Mouse (Mus musculus): Measurements from ENCODE around the gene Khsrp. TPM values are rescaled to one million over a fixed set of nuclear protein-coding genes. Genes with fewer than 3 reads are reported as not detected.

Khsrp gene
- polyA plus RNA-seq, 1 experiment from 2014 or later, result 44.9 TPM

- Histone ChIP-seq H3K27ac (ENCODE audit: low read depth, low read length) (peak within 1 kb of the TSS; percentile 25; the same call in 1 of the 2 replicates), H3K36me3 (ENCODE audit: control insufficient read depth, insufficient read depth, low read length) (peaks cover 11% of the 10 kb centered on the region), H3K4me1 (ENCODE audit: control insufficient read depth, insufficient read depth, low read length) (peaks cover 4% of the 10 kb centered on the region), H3K4me3 (ENCODE audit: low read depth, low read length) (peak within 1 kb of the TSS; percentile 81), H3K27me3 (ENCODE audit: control insufficient read depth, insufficient read depth, low read length) (no peaks in the 10 kb centered on the region), H3K9me3 (ENCODE audit: control insufficient read depth, low read length) (no peaks in the 10 kb centered on the region), H3K9ac (ENCODE audit: low read length) (peak within 1 kb of the TSS; percentile 66), H3K4me2 (peak within 1 kb of the TSS; percentile 57)
- ATAC-seq (ENCODE audit: low FRiP score), result peak; percentile 99
- peak; percentile 98 for DNase-seq (ENCODE audit: low spot score, missing footprints)
- WGBS, result under 1% methylated on average over 38 of the region's 38 CpGs
These were observed 34.2 kb downstream of the Khsrp start, which contains the start of gene Alkbh7 for GRCm38 (mm10) chr17:56997029-56997667. TSS of gene Alkbh7 (plus strand) at chr17:56997339.

- no peak overlapping the region for H3K27ac ChIP-seq (ENCODE audit: low read depth, low read length)
- WGBS, result 82% methylated on average over 2 of the region's 2 CpGs
- H3K9me3 ChIP-seq (ENCODE audit: control insufficient read depth, low read length), result no peaks in the 10 kb centered on the region
- peaks cover 4% of the 10 kb centered on the region for H3K4me1 ChIP-seq (ENCODE audit: control insufficient read depth, insufficient read depth, low read length)
- H3K9ac ChIP-seq (ENCODE audit: low read length), result no peak overlapping the region
- no peak for DNase-seq (ENCODE audit: low spot score, missing footprints)
- H3K36me3 ChIP-seq (ENCODE audit: control insufficient read depth, insufficient read depth, low read length), result peaks cover 11% of the 10 kb centered on the region
- no peaks in the 10 kb centered on the region for H3K27me3 ChIP-seq (ENCODE audit: control insufficient read depth, insufficient read depth, low read length)
- H3K4me3 ChIP-seq (ENCODE audit: low read depth, low read length), result no peak overlapping the region
- H3K4me2 ChIP-seq, result no peak overlapping the region
- ATAC-seq (ENCODE audit: low FRiP score), result peak; percentile 1; the same call in 1 of the 2 replicates
These were observed 34.8 kb downstream of the Khsrp start for GRCm38 (mm10) chr17:56996506-56996905.

- H3K9ac ChIP-seq (ENCODE audit: low read length), result no peak overlapping the region
- ATAC-seq (ENCODE audit: low FRiP score) (no peak), DNase-seq (ENCODE audit: low spot score, missing footprints) (no peak)
- peaks cover 9% of the 10 kb centered on the region for H3K4me1 ChIP-seq (ENCODE audit: control insufficient read depth, insufficient read depth, low read length)
- H3K4me2 ChIP-seq, result no peak overlapping the region
- H3K9me3 ChIP-seq (ENCODE audit: control insufficient read depth, low read length), result no peaks in the 10 kb centered on the region
- no peak overlapping the region for H3K4me3 ChIP-seq (ENCODE audit: low read depth, low read length)
- H3K36me3 ChIP-seq (ENCODE audit: control insufficient read depth, insufficient read depth, low read length), result peaks cover 11% of the 10 kb centered on the region
- 94% methylated on average over 8 of the region's 8 CpGs for WGBS
- no peaks in the 10 kb centered on the region for H3K27me3 ChIP-seq (ENCODE audit: control insufficient read depth, insufficient read depth, low read length)
- no peak overlapping the region for H3K27ac ChIP-seq (ENCODE audit: low read depth, low read length)
These were observed 36.3 kb downstream of the Khsrp start for GRCm38 (mm10) chr17:56995046-56995445.

GRCm38 (mm10) chr17:56990966-56991365, 40.4 kb downstream of the Khsrp start:
- H3K9me3 ChIP-seq (ENCODE audit: control insufficient read depth, low read length), result no peaks in the 10 kb centered on the region
- H3K36me3 ChIP-seq (ENCODE audit: control insufficient read depth, insufficient read depth, low read length), result peaks cover 11% of the 10 kb centered on the region
- DNase-seq (ENCODE audit: low spot score, missing footprints) (peak; percentile 85), ATAC-seq (ENCODE audit: low FRiP score) (no peak)
- peak overlapping the region; percentile 76 for H3K9ac ChIP-seq (ENCODE audit: low read length)
- peak overlapping the region; percentile 78 for H3K4me2 ChIP-seq
- H3K4me3 ChIP-seq (ENCODE audit: low read depth, low read length), result peak overlapping the region; percentile 81
- no peak overlapping the region for H3K27ac ChIP-seq (ENCODE audit: low read depth, low read length)
- peaks cover 6% of the 10 kb centered on the region for H3K4me1 ChIP-seq (ENCODE audit: control insufficient read depth, insufficient read depth, low read length)
- WGBS, result 64% methylated on average over 2 of the region's 2 CpGs
- H3K27me3 ChIP-seq (ENCODE audit: control insufficient read depth, insufficient read depth, low read length), result no peaks in the 10 kb centered on the region

- Histone ChIP-seq H3K27me3 (ENCODE audit: control insufficient read depth, insufficient read depth, low read length) (no peaks in the 10 kb centered on the region), H3K9ac (ENCODE audit: low read length) (peak within 1 kb of the TSS; percentile 76), H3K4me1 (ENCODE audit: control insufficient read depth, insufficient read depth, low read length) (peaks cover 6% of the 10 kb centered on the region), H3K9me3 (ENCODE audit: control insufficient read depth, low read length) (no peaks in the 10 kb centered on the region), H3K27ac (ENCODE audit: low read depth, low read length) (peak within 1 kb of the TSS; percentile 57), H3K4me2 (peak within 1 kb of the TSS; percentile 78), H3K36me3 (ENCODE audit: control insufficient read depth, insufficient read depth, low read length) (peaks cover 8% of the 10 kb centered on the region), H3K4me3 (ENCODE audit: low read depth, low read length) (peak within 1 kb of the TSS; percentile 81)
- WGBS, result under 1% methylated on average over 52 of the region's 52 CpGs
- ATAC-seq (ENCODE audit: low FRiP score) (peak; percentile 97), DNase-seq (ENCODE audit: low spot score, missing footprints) (peak; percentile 99)
These were observed 41.1 kb downstream of the Khsrp start, which contains the start of gene Clpp for GRCm38 (mm10) chr17:56990115-56990746. TSS of gene Clpp (plus strand) at chr17:56990305.

GRCm38 (mm10) chr17:56989467-56990114, 41.7 kb downstream of the Khsrp start:
- peak; percentile 96 for ATAC-seq (ENCODE audit: low FRiP score)
- Histone ChIP-seq H3K9me3 (ENCODE audit: control insufficient read depth, low read length) (no peaks in the 10 kb centered on the region), H3K4me3 (ENCODE audit: low read depth, low read length) (peak overlapping the region; percentile 81), H3K9ac (ENCODE audit: low read length) (peak overlapping the region; percentile 76), H3K4me1 (ENCODE audit: control insufficient read depth, insufficient read depth, low read length) (peaks cover 6% of the 10 kb centered on the region), H3K4me2 (peak overlapping the region; percentile 78), H3K27ac (ENCODE audit: low read depth, low read length) (peak overlapping the region; percentile 57), H3K27me3 (ENCODE audit: control insufficient read depth, insufficient read depth, low read length) (no peaks in the 10 kb centered on the region), H3K36me3 (ENCODE audit: control insufficient read depth, insufficient read depth, low read length) (peaks cover 8% of the 10 kb centered on the region)
- no peak for DNase-seq (ENCODE audit: low spot score, missing footprints)
- WGBS, result 3% methylated on average over 25 of the region's 25 CpGs

GRCm38 (mm10) chr17:56988921-56989430, 42.3 kb downstream of the Khsrp start:
- Histone ChIP-seq H3K27ac (ENCODE audit: low read depth, low read length) (no peak overlapping the region), H3K9ac (ENCODE audit: low read length) (peak overlapping the region; percentile 76; the same call in 1 of the 2 replicates), H3K4me2 (peak overlapping the region; percentile 78), H3K4me3 (ENCODE audit: low read depth, low read length) (peak overlapping the region; percentile 81; the same call in 1 of the 2 replicates), H3K36me3 (ENCODE audit: control insufficient read depth, insufficient read depth, low read length) (peaks cover 8% of the 10 kb centered on the region), H3K9me3 (ENCODE audit: control insufficient read depth, low read length) (no peaks in the 10 kb centered on the region), H3K27me3 (ENCODE audit: control insufficient read depth, insufficient read depth, low read length) (no peaks in the 10 kb centered on the region), H3K4me1 (ENCODE audit: control insufficient read depth, insufficient read depth, low read length) (peaks cover 6% of the 10 kb centered on the region)
- WGBS, result 76% methylated on average over 7 of the region's 7 CpGs
- ATAC-seq (ENCODE audit: low FRiP score), result no peak
- DNase-seq (ENCODE audit: low spot score, missing footprints), result no peak

GRCm38 (mm10) chr17:56988441-56988840, 42.9 kb downstream of the Khsrp start:
- no peak overlapping the region for H3K4me2 ChIP-seq
- no peak overlapping the region for H3K9ac ChIP-seq (ENCODE audit: low read length)
- ATAC-seq (ENCODE audit: low FRiP score), result no peak
- H3K27me3 ChIP-seq (ENCODE audit: control insufficient read depth, insufficient read depth, low read length), result no peaks in the 10 kb centered on the region
- peaks cover 6% of the 10 kb centered on the region for H3K4me1 ChIP-seq (ENCODE audit: control insufficient read depth, insufficient read depth, low read length)
- DNase-seq (ENCODE audit: low spot score, missing footprints), result no peak
- 87% methylated on average over 7 of the region's 7 CpGs for WGBS
- no peaks in the 10 kb centered on the region for H3K9me3 ChIP-seq (ENCODE audit: control insufficient read depth, low read length)
- no peak overlapping the region for H3K4me3 ChIP-seq (ENCODE audit: low read depth, low read length)
- peaks cover 7% of the 10 kb centered on the region for H3K36me3 ChIP-seq (ENCODE audit: control insufficient read depth, insufficient read depth, low read length)
- no peak overlapping the region for H3K27ac ChIP-seq (ENCODE audit: low read depth, low read length)
